Mouse (Mus musculus): Measurements from ENCODE around the gene Thra. TPM values are rescaled to one million over a fixed set of nuclear protein-coding genes. Genes with fewer than 3 reads are reported as not detected.

Gene Thra
- total RNA-seq, 1 experiment from 2014 or later: 33.2 TPM

DNA sequence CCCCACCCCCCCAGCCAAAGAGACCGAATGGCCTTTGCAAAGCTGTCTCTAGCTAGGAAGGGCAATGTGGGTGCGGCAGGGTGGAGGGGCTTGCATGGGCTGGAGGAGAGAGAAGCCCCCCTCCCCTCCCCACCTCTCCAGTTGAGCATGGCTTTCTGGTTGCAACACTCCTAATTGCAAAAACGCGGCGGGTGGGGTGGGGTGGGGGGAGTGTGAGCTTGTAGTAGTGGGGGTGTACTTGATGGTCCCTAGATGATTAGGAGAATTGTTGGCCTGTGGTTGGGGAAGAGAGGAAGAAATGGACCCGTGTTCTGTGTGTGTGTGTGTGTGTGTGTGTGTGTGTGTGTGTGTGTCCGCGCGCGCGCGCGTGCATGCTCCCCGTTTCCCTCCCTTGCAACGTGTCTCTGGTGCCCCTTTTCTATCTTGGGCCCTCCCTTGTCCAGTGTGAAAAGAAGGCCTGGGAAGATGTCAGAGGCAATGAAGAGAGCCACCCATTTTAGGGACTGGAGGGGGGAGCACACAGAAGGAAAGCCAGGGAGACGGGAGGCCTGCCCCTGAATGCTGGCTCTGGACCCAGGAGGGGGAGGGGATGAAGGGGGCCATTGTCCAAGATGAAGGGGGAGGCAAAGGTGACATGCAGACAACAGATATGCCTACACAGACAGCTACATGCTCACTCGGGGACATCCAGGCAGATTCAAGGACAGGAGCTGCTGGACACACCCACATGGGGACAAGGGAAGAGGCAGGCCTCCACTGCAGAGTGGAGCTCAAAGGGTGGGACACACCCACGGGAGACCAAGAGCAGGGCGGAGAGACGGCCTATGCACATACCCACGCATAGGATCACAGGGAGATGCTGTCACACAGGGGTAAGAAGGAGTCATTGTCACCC is 2.2 kb downstream of the Thra start:
- ATAC-seq (replicated peaks; ENCODE audit: low read depth, poor library complexity, severe bottlenecking): no peak

DNA sequence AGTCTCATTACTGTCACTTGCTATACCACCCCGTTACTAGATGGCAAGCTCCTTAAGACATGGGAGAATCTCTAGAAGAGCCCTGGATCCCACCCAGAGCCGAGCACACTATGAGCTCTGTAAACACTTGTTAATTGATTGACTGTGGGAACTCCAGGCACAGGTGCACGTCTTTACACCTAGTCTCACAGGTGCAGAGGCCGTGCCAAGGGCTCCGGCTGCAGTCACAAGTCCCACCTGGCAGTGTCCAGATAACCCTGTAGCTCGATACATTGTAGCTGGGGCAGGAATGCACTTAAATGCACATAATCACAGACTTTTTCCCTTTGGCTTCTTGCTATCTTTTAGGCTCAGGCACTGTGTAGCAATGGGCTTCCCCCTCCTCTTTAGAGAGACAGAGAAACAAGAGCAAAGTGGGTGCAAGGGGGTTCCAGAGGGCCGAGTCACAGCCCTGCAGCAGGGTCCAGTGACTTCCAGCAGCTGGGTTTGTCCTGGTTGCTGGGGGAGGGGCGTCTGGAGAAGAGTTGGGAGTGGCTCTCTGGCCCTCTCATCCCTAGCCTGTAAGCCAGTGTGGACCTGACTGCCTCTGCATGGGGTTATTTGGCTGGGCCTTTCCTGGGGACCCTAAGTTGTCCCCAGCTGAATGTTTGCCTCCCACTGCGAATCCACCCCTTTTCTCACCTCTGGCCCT is 3.4 kb downstream of the Thra start:
- no peak for ATAC-seq (replicated peaks; ENCODE audit: low read depth, poor library complexity, severe bottlenecking)

DNA sequence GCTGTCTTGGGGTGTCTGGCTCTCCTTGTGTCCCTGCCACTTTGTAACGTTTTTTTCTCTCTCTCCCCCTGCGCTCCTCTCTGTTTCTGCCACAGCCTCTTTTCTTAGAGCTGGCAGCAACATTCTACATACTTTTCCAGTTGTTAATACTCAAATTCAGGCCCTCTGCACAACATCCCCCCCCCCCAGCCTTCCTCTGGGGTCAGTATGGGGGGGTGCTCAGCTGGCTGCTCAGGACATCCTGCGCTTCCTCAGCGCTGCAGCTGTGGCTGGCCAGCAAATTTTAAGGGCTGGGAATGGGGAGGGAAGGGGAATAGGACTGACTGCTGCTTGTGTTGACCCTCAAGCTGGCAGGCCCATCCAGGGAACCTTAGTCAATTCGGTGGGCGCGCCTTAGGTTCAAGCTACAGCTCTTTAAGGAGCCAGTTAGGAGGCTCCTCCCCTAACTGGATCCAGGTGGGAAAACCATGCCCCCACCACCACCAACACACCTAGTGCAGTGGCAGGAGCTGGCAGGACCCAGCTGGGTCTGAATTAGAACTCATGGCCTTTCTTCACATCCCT is 4.1 kb downstream of the Thra start:
- ATAC-seq (replicated peaks; ENCODE audit: low read depth, poor library complexity, severe bottlenecking): no peak

DNA sequence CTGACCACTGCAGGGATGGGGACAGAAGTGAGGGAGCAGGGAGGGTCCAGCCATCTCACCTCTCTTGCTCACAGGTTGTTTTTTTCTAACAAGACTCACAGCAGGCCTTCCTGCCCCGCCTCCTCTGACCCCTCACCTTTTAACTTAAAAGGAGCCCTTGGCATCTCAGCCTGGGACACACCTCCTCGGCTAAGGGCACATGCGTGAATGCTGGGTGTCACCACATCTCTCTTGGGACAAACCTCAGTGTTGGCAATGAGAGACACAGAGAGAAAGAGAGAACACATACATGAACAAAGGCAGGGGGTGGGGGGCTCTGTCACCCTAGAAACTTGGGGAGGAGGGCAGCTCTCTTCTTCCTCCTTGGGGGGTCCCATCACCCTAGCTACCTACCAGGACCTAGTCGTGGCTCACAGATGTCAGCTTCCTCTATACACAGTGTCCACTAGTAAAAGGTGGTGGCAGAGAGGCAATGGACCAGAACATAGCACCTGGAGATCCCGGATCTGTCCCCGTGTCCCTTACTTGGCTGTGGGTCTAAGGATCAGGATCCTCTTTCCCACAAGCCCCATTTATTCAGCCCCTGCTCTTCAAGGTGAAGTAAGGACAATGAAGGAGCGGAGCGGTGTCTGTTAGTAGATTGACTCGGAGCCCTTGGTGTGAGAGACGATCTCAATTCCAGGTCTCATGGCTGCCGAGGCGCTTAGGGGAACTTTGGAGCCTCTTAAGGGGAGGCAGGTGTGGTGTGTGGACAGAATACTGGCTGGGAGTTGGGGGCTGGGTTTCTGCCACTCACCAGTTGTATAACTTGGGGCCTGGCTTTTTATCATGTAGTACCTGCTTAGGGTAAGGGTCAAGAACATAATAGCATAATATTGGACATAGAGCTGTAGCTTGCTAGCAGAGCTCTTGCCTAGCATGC is 5.8 kb downstream of the Thra start:
- ATAC-seq (replicated peaks; ENCODE audit: low read depth, poor library complexity, severe bottlenecking): no peak

DNA sequence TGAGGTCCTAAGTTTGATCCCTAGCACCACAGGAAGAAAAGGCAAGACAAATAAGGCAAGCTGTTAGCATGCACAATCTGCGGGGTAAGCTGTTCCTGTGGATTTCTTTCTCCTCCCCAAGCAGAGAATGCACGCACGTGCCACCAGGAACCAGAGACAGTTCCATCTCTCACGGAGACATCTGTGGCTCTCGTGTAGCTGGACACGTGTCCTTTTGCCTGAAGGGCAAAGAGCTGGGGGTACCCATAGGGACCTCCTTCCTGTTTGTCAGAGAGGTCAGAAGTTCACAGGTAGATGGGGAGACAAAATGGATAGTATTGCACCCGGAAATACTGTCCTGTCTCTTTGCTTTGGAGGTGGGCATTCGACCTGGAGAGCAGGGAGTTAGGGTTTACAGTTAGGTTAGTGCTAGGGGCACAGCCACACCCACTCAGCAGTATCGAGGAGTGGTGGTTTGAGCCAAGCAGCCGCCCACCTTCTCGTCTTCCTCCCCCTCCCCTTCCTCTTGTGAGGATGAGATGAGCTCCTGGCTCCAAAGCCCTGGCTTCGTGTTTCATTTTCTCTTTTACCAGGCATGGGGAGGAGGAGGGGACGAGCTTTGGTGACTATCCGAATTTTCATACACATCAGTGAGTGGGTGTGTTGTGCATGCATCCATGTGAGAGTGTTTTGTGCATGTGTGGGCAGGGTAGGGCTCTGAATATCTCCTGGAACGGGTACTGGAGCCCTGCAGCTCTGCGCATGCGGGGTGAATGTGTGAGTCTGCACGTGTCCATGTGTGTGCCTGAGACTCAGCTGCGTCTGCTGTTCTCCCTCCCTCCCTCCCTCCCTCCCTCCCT is 6.6 kb downstream of the Thra start:
- ATAC-seq (replicated peaks; ENCODE audit: low read depth, poor library complexity, severe bottlenecking): peak; percentile 59

DNA sequence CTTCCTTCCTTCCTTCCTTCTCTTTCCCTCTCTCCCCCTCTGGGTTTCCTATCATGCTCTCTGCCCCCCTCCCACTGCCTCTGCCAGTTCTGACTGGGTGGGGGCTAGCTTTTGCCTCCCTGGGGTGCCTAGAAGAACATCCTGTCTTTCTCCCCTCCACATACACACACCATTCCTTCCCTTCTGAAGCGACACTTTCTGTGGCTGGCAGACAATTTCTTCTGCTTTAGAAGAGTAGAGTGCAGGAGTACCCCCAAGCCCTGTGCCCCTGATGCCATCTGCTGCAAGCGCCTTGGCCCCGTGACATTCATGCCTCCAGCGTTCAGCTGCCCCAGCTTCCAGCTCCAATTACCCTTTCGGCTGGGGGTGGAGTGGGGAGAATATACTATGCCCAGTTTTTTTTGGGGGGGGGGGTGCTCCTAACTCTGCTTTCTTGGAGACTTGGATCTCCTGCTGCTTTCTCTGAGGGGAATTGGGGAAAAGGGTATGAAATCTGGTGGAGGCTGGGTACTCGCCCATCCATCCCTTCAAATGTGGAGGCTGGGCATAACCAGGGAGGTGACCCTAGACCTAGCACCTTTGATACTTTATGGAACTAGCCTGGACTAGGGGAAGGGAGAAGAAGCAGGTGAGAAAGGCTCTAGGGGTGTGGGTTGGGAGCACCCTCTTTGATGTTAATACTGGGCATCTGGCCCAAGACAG is 7.5 kb downstream of the Thra start:
- no peak for ATAC-seq (replicated peaks; ENCODE audit: low read depth, poor library complexity, severe bottlenecking)

DNA sequence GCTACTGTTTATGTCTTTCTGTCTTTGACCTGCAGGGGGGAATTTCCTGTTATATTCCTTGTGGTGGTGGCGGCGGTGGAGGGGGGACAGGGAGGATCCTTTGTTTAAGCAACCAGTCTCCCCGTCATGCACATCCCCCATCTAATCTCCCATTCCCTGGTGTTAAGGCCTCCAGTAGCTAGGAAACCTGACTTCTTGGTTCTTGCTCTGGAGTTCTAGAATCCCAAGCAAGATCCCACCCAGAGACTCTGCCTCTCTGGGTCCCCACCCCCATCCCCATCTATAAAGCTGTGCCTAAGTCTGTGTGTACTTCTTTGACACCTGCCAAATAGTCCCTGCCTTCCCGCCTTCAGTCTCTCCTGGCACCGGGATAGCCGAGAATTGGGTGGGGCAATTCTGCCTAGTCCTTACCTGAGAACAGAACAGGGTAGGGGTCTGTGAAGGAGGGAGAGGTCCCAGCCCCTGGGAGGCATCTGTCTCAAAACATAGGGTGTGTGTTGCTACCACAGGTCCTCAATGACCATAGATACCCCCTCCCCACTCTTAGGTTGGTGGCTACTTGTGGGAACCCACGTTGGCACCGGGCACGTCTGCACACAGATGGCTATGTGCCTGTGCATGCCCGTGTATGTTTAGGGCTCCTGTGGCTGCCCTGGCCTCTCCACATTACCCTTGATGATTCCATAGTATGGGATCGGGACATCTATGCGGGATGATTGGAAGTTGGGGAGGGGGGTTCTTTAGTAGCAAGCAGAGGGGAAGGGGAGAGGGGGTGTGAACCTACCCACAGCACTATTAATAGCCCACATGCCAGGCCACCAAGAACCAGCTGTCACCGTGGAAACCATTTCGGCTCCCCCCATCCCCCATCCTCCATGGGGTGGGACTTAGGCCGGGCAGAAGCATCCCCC is 8.3 kb downstream of the Thra start:
- ATAC-seq (replicated peaks; ENCODE audit: low read depth, poor library complexity, severe bottlenecking): peak; percentile 23; the same call in 1 of the 2 replicates

DNA sequence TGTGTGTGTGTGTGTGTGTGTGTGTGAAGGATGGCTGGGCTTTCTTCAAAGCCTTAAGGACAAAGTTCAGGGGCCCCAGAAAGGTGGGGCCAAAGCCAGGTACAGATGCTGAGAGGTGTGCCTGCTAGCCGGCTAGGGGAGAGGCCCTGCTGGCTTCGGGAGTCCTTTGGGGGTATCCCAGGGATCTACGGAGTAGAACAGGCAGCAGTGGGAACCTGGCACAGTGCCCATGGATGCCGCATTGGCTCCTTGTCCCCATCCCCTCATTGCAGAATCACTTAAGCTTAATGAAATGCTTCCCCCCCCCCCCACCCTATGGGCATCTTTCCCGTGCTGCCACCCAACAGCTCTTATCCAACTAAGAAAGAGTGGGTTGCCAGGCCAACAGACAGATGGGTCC is 9.3 kb downstream of the Thra start:
- no peak for ATAC-seq (replicated peaks; ENCODE audit: low read depth, poor library complexity, severe bottlenecking)

DNA sequence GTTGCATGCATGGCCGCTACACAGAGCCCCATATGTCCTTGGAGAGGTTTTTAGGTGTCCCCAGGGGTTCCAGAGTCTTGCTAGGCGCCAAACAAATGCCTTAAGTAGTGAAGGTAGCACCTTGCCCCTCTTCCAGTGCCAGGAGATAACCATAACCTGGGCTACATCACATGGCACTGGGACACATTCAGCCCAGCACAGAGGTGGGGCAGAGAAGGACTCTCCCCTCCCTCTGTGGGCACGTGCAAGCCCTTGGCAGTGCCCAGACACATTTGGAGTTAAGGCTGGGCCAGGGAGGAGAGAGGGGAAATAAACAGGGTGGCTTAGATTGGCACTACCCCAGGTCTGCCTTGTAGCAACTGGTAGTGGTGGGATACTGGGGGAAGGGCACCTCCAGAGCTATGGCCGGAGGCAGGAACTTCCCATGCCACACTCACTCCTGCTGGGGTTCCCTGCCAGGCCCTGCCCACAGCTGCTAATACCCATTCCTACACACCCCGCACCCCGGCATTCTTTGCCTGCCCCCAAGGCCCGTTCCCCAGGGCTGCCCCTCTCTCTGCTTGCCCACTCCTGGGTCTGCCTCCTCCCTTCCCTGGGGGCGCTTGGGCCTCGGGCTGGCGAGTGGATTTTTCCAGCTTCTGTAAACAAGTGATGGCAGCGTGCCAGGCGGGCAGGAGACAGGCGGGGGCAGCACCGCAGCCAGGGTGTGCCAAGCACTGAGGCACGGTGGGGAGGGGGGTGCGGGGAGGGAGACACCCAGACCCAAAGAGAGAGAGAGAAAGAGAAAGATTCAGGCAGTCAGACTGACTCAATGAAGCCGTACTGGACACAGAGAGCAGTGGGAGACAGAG is 10.1 kb downstream of the Thra start:
- ATAC-seq (replicated peaks; ENCODE audit: low read depth, poor library complexity, severe bottlenecking): peak; percentile 29; the same call in 1 of the 2 replicates

DNA sequence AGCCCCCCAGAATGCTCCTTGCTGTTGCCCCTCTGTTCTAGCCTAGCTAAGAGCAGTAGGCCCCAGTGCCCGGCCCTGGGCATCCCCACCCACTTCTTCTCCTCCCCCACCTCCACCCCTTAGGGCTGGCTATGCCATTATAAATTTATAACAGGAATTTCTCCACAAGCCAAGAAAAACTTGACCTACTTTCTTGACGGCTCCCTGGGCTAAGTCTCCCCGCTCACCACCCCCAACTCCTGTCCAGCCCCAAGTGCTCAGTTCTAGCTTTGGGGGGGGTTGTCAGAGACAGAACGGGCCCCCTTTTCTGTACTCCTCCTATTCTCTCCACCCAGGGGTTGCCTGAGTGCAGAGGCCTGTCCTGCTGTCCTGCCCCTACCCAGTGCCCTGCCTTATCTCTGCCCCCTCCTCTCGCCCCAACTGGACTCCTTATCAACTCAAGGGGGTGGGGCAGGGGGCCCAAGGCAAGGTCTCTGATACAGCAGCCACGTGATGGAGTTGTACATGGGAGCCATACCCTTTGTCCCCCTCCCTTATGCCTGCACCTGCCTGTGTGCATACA is 10.9 kb downstream of the Thra start:
- no peak for ATAC-seq (replicated peaks; ENCODE audit: low read depth, poor library complexity, severe bottlenecking)

DNA sequence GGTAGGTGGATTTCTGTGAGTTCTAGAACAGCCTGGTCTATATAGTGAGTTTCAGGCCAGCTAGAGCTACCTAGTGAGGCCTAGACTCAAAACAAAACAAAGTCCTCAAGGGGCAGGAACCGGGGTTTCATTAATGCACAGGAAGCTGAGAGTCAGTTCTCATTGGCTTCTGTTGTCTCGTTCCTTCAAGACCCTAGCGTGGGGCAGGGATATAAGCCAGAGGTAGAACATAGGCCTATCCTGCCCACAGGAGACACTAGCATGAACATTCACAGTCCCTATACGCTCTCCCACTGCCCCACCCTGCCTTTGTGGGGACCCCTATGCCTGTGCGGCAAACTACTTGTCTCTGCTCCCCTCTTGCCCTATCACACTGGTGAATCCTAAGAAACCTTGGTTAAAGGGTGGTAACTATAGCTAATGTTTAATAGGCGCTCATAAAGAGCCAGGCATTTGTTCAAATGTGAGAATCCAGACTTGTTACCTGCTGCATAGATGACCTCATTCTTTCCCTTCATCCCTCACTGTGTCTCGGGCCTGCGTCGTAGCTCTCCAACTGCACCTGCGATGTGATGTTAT is 12.2 kb downstream of the Thra start:
- no peak for ATAC-seq (replicated peaks; ENCODE audit: low read depth, poor library complexity, severe bottlenecking)

DNA sequence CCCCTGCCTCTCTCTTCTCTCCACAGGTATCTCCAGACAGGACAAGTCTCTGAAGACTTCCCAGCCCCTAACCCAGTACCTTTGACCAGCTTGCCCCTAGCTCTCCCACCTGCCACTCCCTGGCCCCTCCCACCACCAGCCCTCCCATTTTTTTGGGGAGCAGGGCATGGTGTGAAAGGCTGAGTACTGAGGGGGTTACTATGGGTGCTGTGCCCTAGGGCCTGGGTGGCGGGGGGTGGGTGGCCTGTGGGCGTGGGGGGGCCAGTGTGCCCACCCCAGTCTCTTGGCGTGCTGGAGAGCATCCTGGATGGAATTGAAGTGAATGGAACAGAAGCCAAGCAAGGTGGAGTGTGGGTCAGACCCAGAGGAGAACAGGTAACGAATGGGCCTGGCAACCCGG is 12.8 kb downstream of the Thra start:
- ATAC-seq (replicated peaks; ENCODE audit: low read depth, poor library complexity, severe bottlenecking): no peak

DNA sequence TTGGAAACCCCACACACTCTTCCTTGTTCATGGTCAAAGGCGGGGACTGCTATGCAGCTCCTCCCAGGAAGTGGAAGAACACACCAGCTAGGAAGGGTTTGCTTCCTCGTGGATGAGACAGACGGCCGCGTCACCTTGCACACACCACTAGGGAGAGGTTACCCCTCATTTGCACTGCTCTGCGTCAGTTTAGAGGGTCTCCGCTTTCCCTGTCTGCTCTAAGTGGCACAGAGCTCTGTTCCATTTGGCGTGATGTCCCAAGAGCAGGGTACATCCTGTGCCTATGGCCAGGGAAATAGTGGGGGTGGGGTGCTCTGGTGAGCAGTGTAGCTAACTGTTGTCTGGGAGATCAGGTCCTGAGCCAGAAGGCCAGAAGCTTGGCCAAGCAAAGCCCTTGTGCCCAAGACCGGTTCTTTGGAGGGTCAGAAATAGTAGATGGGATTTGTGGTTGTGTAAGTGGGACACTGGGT is 13.7 kb downstream of the Thra start:
- no peak for ATAC-seq (replicated peaks; ENCODE audit: low read depth, poor library complexity, severe bottlenecking)

DNA sequence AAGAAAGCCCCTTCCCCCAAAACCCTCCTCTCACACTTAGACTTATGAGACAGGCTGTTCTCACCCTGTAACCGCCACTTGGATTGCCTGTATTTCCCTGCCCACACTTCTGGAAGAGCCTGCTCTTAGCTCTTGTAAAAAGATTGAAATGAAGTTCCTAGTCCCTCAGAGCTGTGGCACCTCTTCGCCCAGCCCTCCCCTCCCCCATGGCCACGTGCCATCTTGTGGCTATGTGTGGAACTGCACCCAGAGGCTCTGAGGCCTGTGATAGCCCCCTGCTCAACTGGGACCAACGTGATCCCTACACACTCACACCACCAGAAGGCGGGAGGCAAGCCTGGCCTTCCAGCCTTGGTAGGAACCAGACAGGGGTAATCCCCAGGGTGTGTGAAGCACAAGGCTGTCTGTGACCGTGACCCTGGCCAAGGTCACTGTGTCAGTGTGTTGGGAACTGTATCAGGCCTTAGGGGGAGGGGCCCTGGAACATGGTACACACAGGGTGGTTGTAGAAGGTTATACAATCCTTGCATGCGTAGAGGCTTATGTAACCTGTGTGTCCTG is 14.3 kb downstream of the Thra start:
- ATAC-seq (replicated peaks; ENCODE audit: low read depth, poor library complexity, severe bottlenecking): peak; percentile 74

DNA sequence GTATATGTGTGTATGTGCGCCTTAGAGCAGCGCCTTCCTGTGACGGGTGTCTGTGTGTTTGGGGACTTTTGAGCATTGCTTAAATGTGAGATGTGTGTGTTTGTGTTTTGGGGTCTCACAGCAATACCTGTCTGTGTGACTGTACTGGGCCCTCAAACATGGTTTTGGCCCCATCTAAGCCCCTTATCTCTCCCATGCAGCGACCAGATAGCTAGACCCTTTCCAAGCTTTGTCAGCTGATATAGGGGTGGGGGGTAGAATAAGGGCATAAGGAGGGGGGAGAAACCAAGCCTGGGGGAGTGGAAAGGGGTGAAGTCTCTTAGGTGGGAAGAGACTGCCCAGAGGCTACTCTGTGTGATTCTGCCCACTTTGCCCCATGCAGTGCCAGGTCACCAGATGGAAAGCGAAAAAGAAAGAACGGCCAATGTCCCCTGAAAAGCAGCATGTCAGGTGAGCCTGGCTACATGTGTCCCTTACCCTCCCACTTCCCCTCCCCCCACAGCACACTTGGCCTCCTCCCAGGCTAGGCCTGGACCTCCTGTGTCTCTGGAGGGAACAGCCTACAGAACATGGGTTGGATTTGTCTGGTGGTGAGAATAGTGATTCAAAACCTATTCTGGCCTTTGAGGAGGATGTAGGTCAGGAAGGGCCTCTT is 15.4 kb downstream of the Thra start:
- no peak for ATAC-seq (replicated peaks; ENCODE audit: low read depth, poor library complexity, severe bottlenecking)
